ENCODE assay signal across 32 mouse cellular contexts in genomic region chr10:59938662-59939061, GRCm38 (mm10).
"Had no signal": no experiment of that assay in that cellular context is flagged by ENCODE, and none has a peak within 500 bp of the region (broad histone marks: within the 10 kb centered on the region; RNA-seq: fewer than 3 reads in every experiment).

No protein-coding gene starts in this region.

- H3K27ac ChIP-seq: heart, embryonic 10.5 days; heart, embryonic 13.5 days; heart, embryonic 15.5 days; hindbrain, embryonic 10.5 days; hindbrain, embryonic 12.5 days; hindbrain, embryonic 13.5 days; hindbrain, embryonic 14.5 days; hindbrain, embryonic 15.5 days; hindbrain, postnatal 0 days; intestine, embryonic 15.5 days; kidney, embryonic 15.5 days; kidney, postnatal 0 days; layer of hippocampus, adult 2 months had no signal

- ATAC-seq: hindbrain, embryonic 16.5 days; hindbrain, postnatal 0 days; intestine, embryonic 15.5 days; intestine, embryonic 16.5 days; intestine, postnatal 0 days had no signal

- H3K4me3 ChIP-seq: heart, embryonic 10.5 days; heart, embryonic 12.5 days; heart, embryonic 13.5 days; heart, embryonic 15.5 days; hindbrain, embryonic 10.5 days; hindbrain, embryonic 12.5 days; hindbrain, embryonic 13.5 days; hindbrain, embryonic 15.5 days; intestine, embryonic 15.5 days; kidney, embryonic 15.5 days; layer of hippocampus, adult 2 months had no signal

- DNase-seq: heart, postnatal 10 days; heart, postnatal 14 days; heart, postnatal 36 days; heart, postnatal 4 days; kidney, adult 11 months; kidney, adult 18-20 months; kidney, adult 2 months; kidney, adult 8-10 months; kidney, adult 9 months; kidney, postnatal 10 days; kidney, postnatal 14 days; kidney, postnatal 36 days; kidney, postnatal 4 days; layer of hippocampus, adult 9-11 months; layer of hippocampus, postnatal 36 days had no signal

- H3K36me3 ChIP-seq: heart, embryonic 10.5 days; heart, embryonic 12.5 days; heart, embryonic 13.5 days; heart, embryonic 15.5 days; hindbrain, embryonic 10.5 days; hindbrain, embryonic 12.5 days; hindbrain, embryonic 13.5 days; hindbrain, embryonic 15.5 days; intestine, embryonic 15.5 days; kidney, embryonic 15.5 days had no signal

- H3K9me3 ChIP-seq: heart, embryonic 10.5 days; heart, embryonic 12.5 days; heart, embryonic 13.5 days; heart, embryonic 15.5 days; hindbrain, embryonic 10.5 days; hindbrain, embryonic 12.5 days; hindbrain, embryonic 13.5 days; hindbrain, embryonic 15.5 days; intestine, embryonic 15.5 days; kidney, embryonic 15.5 days had no signal

- H3K9ac ChIP-seq: heart, embryonic 12.5 days; heart, embryonic 13.5 days; heart, embryonic 15.5 days; hindbrain, embryonic 12.5 days; hindbrain, embryonic 13.5 days; hindbrain, embryonic 14.5 days; hindbrain, embryonic 15.5 days; intestine, embryonic 15.5 days; kidney, embryonic 15.5 days had no signal
